Comparison of ENCODE assay signal across 13 mouse cellular contexts in the genomic region with DNA sequence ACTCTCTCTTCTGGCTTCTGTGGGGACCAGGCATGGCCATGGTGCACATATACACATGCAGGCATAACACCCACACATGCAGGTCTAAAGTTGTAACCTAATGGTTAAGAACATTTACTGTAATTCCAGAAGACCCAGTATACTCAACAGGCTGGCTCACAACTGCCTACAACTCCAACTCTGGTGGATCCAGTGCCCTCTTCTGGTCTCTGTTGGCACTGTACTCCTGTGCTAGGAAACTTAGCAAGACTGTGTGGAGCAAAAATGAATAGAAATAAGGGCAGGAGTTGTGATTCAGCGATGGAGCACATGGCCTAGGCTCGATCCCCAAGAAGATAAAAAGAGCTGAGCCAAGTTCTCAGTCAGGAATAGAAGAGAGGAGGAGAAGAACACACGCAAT. TPM values are rescaled to one million over a fixed set of nuclear protein-coding genes. Genes with fewer than 3 reads are reported as not detected.
A peak's percentile ranks its signal among the peaks of the same experiment; 100 is the strongest.
DNase-seq lines count a peak whose midpoint lies in the region; ATAC-seq and TF ChIP-seq lines count a peak whose summit lies in the region.
"Had no signal": no experiment of that assay in that cellular context is flagged by ENCODE, and none has a peak within 500 bp of the region (broad histone marks: within the 10 kb centered on the region; RNA-seq: fewer than 3 reads in every experiment).

No protein-coding gene starts in this region.

- no peak overlapping the region for H3K9ac ChIP-seq in forebrain, postnatal 0 days
- no peak overlapping the region for H3K9ac ChIP-seq in forebrain, embryonic 15.5 days (replicated peaks)
- no peak overlapping the region for H3K9ac ChIP-seq in liver, postnatal 0 days (replicated peaks)
- no peak overlapping the region for H3K9ac ChIP-seq in liver, embryonic 12.5 days
- no peak overlapping the region for H3K9ac ChIP-seq in heart, embryonic 12.5 days
- H3K9ac ChIP-seq: heart, embryonic 13.5 days; limb, embryonic 15.5 days; midbrain, embryonic 15.5 days had no signal

- H3K9me3 ChIP-seq in forebrain, postnatal 0 days (ENCODE audit: low read length): no peaks in the 10 kb centered on the region
- no peaks in the 10 kb centered on the region for H3K9me3 ChIP-seq in forebrain, embryonic 15.5 days
- no peaks in the 10 kb centered on the region for H3K9me3 ChIP-seq in liver, postnatal 0 days (ENCODE audit: low read length)
- no peaks in the 10 kb centered on the region for H3K9me3 ChIP-seq in liver, embryonic 12.5 days (replicated peaks)
- no peaks in the 10 kb centered on the region for H3K9me3 ChIP-seq in heart, embryonic 12.5 days (replicated peaks)
- H3K9me3 ChIP-seq: heart, embryonic 13.5 days; limb, embryonic 15.5 days; midbrain, embryonic 15.5 days had no signal

- 77% methylated on average over 3 of the region's 3 CpGs for WGBS in forebrain, postnatal 0 days
- 84% methylated on average over 3 of the region's 3 CpGs for WGBS in forebrain, embryonic 15.5 days
- 58% methylated on average over 3 of the region's 3 CpGs for WGBS in liver, postnatal 0 days (ENCODE audit: insufficient replicate concordance)
- WGBS in liver, embryonic 12.5 days (ENCODE audit: insufficient replicate concordance): 70% methylated on average over 3 of the region's 3 CpGs
- 72% methylated on average over 3 of the region's 3 CpGs for WGBS in heart, embryonic 12.5 days

- H3K4me1 ChIP-seq in forebrain, postnatal 0 days (ENCODE audit: insufficient read depth): no peaks in the 10 kb centered on the region
- H3K4me1 ChIP-seq in forebrain, embryonic 15.5 days: no peaks in the 10 kb centered on the region
- no peaks in the 10 kb centered on the region for H3K4me1 ChIP-seq in liver, postnatal 0 days (ENCODE audit: insufficient read depth)
- H3K4me1 ChIP-seq in liver, embryonic 12.5 days: no peaks in the 10 kb centered on the region
- no peaks in the 10 kb centered on the region for H3K4me1 ChIP-seq in heart, embryonic 12.5 days (replicated peaks)
- H3K4me1 ChIP-seq: heart, embryonic 13.5 days; limb, embryonic 15.5 days; midbrain, embryonic 15.5 days had no signal

- no peak overlapping the region for H3K4me2 ChIP-seq in forebrain, postnatal 0 days (ENCODE audit: low read depth)
- no peak overlapping the region for H3K4me2 ChIP-seq in forebrain, embryonic 15.5 days (replicated peaks)
- H3K4me2 ChIP-seq in liver, postnatal 0 days (ENCODE audit: low read depth, low read length): no peak overlapping the region
- no peak overlapping the region for H3K4me2 ChIP-seq in liver, embryonic 12.5 days
- H3K4me2 ChIP-seq in heart, embryonic 12.5 days: no peak overlapping the region
- H3K4me2 ChIP-seq: heart, embryonic 13.5 days; limb, embryonic 15.5 days; midbrain, embryonic 15.5 days had no signal

- ATAC-seq in forebrain, postnatal 0 days: no peak
- no peak for ATAC-seq in forebrain, embryonic 15.5 days (replicated peaks)
- ATAC-seq in liver, postnatal 0 days: peak; percentile 44; the same call in 1 of the 2 replicates
- ATAC-seq in liver, embryonic 12.5 days: no peak
- ATAC-seq in common myeloid progenitor, adult 5-6 weeks (replicated peaks; ENCODE audit: low read depth, poor library complexity, severe bottlenecking): peak; percentile 81
- no peak for ATAC-seq in heart, embryonic 12.5 days (ENCODE audit: insufficient number of reproducible peaks, low FRiP score)
- ATAC-seq: midbrain, embryonic 15.5 days had no signal

- no peaks in the 10 kb centered on the region for H3K27me3 ChIP-seq in forebrain, postnatal 0 days (ENCODE audit: insufficient read depth, low read length)
- H3K27me3 ChIP-seq in forebrain, embryonic 15.5 days: no peaks in the 10 kb centered on the region
- H3K27me3 ChIP-seq in liver, postnatal 0 days (ENCODE audit: insufficient read depth, low read length): no peaks in the 10 kb centered on the region
- no peaks in the 10 kb centered on the region for H3K27me3 ChIP-seq in liver, embryonic 12.5 days (replicated peaks)
- H3K27me3 ChIP-seq in heart, embryonic 12.5 days (replicated peaks): no peaks in the 10 kb centered on the region
- H3K27me3 ChIP-seq: heart, embryonic 13.5 days; limb, embryonic 15.5 days; midbrain, embryonic 15.5 days had no signal

- H3K27ac ChIP-seq in forebrain, postnatal 0 days (ENCODE audit: low read depth, low read length): no peak overlapping the region
- H3K27ac ChIP-seq in forebrain, embryonic 15.5 days (replicated peaks): no peak overlapping the region
- H3K27ac ChIP-seq in liver, postnatal 0 days (ENCODE audit: low read depth): no peak overlapping the region
- H3K27ac ChIP-seq in liver, embryonic 12.5 days: no peak overlapping the region
- no peak overlapping the region for H3K27ac ChIP-seq in heart, embryonic 12.5 days (ENCODE audit: poor library complexity, severe bottlenecking)
- H3K27ac ChIP-seq: heart, embryonic 13.5 days; limb, embryonic 15.5 days; midbrain, embryonic 15.5 days had no signal

- no peaks in the 10 kb centered on the region for H3K36me3 ChIP-seq in forebrain, postnatal 0 days (ENCODE audit: insufficient read depth)
- no peaks in the 10 kb centered on the region for H3K36me3 ChIP-seq in forebrain, embryonic 15.5 days
- H3K36me3 ChIP-seq in liver, postnatal 0 days (replicated peaks; ENCODE audit: insufficient read depth, low read length): no peaks in the 10 kb centered on the region
- H3K36me3 ChIP-seq in liver, embryonic 12.5 days: no peaks in the 10 kb centered on the region
- H3K36me3 ChIP-seq in heart, embryonic 12.5 days: no peaks in the 10 kb centered on the region
- H3K36me3 ChIP-seq: heart, embryonic 13.5 days; limb, embryonic 15.5 days; midbrain, embryonic 15.5 days had no signal

- peak; percentile 31; the same call in 1 of the 2 replicates for TF ChIP-seq CTCF in forebrain, postnatal 0 days (IDR thresholded peaks at IDR 0.05; ENCODE audit: low read depth)
- peak; percentile 61 for TF ChIP-seq CTCF in liver, postnatal 0 days (IDR thresholded peaks at IDR 0.05; ENCODE audit: low read depth)

- TF ChIP-seq EP300 in liver, postnatal 0 days (IDR thresholded peaks at IDR 0.05; ENCODE audit: low read depth): no peak

- DNase-seq in forebrain, postnatal 0 days: no peak
- DNase-seq in liver, postnatal 0 days: no peak
- DNase-seq in naive thymus-derived CD4-positive, alpha-beta T cell, adult 2 months (ENCODE audit: low read depth): peak; percentile 32
- no peak for DNase-seq in frontal cortex, adult 2 months (ENCODE audit: extremely low spot score in 1 of 2, low spot score in 1 of 2)
- DNase-seq: adrenal gland, postnatal 25 days; cerebellum, postnatal 10 days had no signal

- no peak overlapping the region for H3K4me3 ChIP-seq in forebrain, postnatal 0 days (ENCODE audit: low read depth, low read length)
- no peak overlapping the region for H3K4me3 ChIP-seq in forebrain, embryonic 15.5 days
- no peak overlapping the region for H3K4me3 ChIP-seq in liver, postnatal 0 days (ENCODE audit: low read depth, low read length)
- no peak overlapping the region for H3K4me3 ChIP-seq in liver, embryonic 12.5 days
- H3K4me3 ChIP-seq in heart, embryonic 12.5 days: no peak overlapping the region
- H3K4me3 ChIP-seq: heart, embryonic 13.5 days; limb, embryonic 15.5 days; midbrain, embryonic 15.5 days had no signal

RNA-seq across cellular contexts. Expression of a gene that starts 4.9 kb away (rescaled TPM):
- total RNA-seq in forebrain, postnatal 0 days (2014; rRNA removed): 23.6 and 31.1 TPM in 2 replicates
- 14.9 and 19.2 TPM in 2 replicates for polyA plus RNA-seq in forebrain, postnatal 0 days (2015; fragmentation: Nextera tagmentation; extraction: Ambion mirVana)
- polyA plus RNA-seq in forebrain, embryonic 15.5 days (2015; fragmentation: Nextera tagmentation; extraction: Ambion mirVana): 22.1 and 23.2 TPM in 2 replicates
- polyA plus RNA-seq in liver, postnatal 0 days (2015; fragmentation: Nextera tagmentation; extraction: Ambion mirVana): 64.4 and 86.3 TPM in 2 replicates
- polyA plus RNA-seq in liver, embryonic 12.5 days (2016; fragmentation: Nextera tagmentation; extraction: Ambion mirVana): 33.3 and 35.4 TPM in 2 replicates
- 23.3 and 31.1 TPM in 2 replicates for total RNA-seq in common myeloid progenitor, adult 5-6 weeks (2017)
- 30.5 and 33.0 TPM in 2 replicates for polyA plus RNA-seq in heart, embryonic 12.5 days (2016; fragmentation: Nextera tagmentation; extraction: Ambion mirVana)
- 10.5 and 12.4 TPM in 2 replicates for polyA plus RNA-seq in frontal cortex, adult 2 months (2012; rRNA removed)

RNA-seq across cellular contexts. Expression of a gene that starts 48.9 kb away (rescaled TPM):
- total RNA-seq in forebrain, postnatal 0 days (2014; rRNA removed): 35.9 and 36.2 TPM in 2 replicates
- 59.2 and 72.2 TPM in 2 replicates for polyA plus RNA-seq in forebrain, postnatal 0 days (2015; fragmentation: Nextera tagmentation; extraction: Ambion mirVana)
- 63.2 and 65.3 TPM in 2 replicates for polyA plus RNA-seq in forebrain, embryonic 15.5 days (2015; fragmentation: Nextera tagmentation; extraction: Ambion mirVana)
- polyA plus RNA-seq in liver, postnatal 0 days (2015; fragmentation: Nextera tagmentation; extraction: Ambion mirVana): 18.1 and 21.8 TPM in 2 replicates
- polyA plus RNA-seq in liver, embryonic 12.5 days (2016; fragmentation: Nextera tagmentation; extraction: Ambion mirVana): 30.0 and 30.3 TPM in 2 replicates
- total RNA-seq in common myeloid progenitor, adult 5-6 weeks (2017): 19.3 and 26.5 TPM in 2 replicates
- polyA plus RNA-seq in heart, embryonic 12.5 days (2016; fragmentation: Nextera tagmentation; extraction: Ambion mirVana): 48.6 and 53.9 TPM in 2 replicates
- 15.6 and 17.5 TPM in 2 replicates for polyA plus RNA-seq in frontal cortex, adult 2 months (2012; rRNA removed)

Comparison
In these comparisons a context has a peak if more than half of its experiments do, and no peak if none do; other contexts are left out.
1. ATAC-seq: peak in liver, postnatal 0 days (single experiment) and common myeloid progenitor, adult 5-6 weeks (single experiment); none in forebrain, postnatal 0 days (single experiment), forebrain, embryonic 15.5 days (single experiment), liver, embryonic 12.5 days (single experiment) and heart, embryonic 12.5 days (single experiment).